Mouse (Mus musculus) megakaryocyte, embryonic 14.5 days (primary cell): ENCODE data around the gene Gstm1.

Experiments
- FLI1 ChIP-seq: IDR thresholded peaks from 2 replicates; pipeline ENCODE4 v1.6.1; 2012; ENCODE audit warnings: low read length, inconsistent platforms, mixed read lengths
- GATA1 ChIP-seq: IDR thresholded peaks from 3 replicates; pipeline ENCODE4 v1.6.1; 2012; ENCODE audit warnings: mixed read lengths, low read length, inconsistent platforms, borderline replicate concordance

- no peak for TF ChIP-seq GATA1
- TF ChIP-seq FLI1 = no peak
Measured at GRCm38 (mm10) chr3:107981261-107981660, 36.5 kb downstream of the Gstm1 start.
